Mouse (Mus musculus): ENCODE results near the gene Hdac10. TPM values are rescaled to one million over a fixed set of nuclear protein-coding genes. Genes with fewer than 3 reads are reported as not detected.

The Hdac10 gene
- 19.2 and 21.0 TPM in 2 replicates for polyA plus RNA-seq (2012; rRNA removed; ENCODE audit: low replicate concordance)

DNA sequence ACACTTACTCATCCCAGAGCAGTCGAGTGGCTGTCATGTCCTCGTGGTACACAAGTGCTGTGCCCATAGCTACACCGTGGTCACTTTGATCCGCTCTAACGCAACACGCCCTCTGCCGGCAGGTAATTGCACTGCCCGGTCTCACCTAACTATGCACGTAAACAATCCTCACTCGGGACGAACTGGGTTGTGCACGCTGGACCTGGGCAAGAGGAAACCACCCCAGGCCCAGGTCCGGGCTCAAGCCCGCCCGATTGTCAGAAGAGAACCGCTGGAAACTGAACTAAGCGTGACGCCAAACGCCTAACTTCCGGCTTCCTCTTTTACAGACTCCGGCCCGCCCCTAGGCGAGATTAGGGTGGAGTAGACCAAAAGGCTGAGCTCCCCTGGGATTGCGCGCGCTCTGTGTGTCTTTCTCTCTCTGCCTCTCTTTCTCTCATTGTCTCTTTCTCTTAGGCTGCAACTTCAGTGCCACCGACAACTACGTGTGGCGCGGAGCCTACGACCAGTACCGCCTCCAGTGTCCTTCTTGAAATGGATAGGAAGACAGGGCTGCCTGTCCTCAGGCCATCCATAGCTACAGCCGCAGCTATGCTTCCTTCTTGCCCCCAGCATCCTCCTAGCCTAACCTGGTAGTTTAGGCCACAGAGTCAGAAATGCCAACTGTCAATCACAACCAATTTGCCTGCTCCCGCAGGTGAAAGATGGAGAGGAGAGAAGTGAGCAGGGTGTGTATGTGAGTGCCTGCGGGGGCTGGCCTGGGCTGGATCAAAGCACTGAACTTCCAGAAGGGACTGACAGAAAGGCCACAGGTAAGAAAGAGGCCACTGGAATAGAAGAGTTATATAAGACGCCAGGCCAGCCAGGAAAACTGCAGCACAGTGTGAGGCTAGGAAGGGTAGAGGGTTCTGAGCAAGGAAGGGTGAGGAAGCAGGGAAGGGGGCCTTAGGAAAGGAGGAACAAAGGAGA lies at the start of gene Hdac10:
Hdac10 (minus strand) TSS at position 319 of the 969 bp plus-strand sequence.

DNA sequence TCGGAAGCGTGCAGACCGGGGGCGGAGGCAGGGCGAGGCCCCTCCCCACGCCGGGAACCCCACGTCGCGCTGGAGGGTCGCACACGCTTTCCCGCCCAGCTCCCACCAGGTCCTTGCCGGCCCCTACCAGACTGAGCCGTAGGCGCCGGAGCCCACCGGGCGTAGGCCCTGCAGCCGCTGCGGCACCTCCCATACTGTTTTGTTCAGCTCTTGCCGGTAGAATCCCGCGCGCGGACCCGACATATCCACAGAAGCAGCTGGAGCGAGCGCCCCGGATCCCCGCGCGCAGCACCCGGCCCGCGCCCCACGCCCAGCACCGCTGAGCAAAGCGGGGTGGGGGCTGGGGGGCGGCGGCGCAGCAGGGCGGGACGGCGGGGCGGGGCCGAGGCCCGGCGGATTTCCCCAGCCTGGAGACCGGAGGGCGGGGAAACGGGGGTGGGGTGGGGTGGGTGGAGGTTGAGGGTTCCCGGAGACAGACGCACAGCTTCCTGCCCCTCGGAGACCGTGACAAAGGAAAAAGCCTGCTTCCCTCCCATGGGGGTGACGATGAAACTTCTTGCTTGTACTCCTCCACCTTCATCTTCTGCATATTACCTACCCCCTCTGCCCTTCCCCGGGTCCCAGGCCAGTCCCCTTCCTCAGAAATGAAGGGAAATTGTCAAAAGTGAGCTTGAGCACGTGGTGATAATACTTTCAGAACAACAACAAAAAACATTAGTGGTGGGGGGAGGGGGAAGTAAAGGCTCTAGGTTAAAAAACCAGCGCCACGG lies 21.0 kb upstream of the Hdac10 start, which contains the start of gene Mapk11:
Mapk11 (minus strand) TSS at position 358 of the 770 bp plus-strand sequence.

DNA sequence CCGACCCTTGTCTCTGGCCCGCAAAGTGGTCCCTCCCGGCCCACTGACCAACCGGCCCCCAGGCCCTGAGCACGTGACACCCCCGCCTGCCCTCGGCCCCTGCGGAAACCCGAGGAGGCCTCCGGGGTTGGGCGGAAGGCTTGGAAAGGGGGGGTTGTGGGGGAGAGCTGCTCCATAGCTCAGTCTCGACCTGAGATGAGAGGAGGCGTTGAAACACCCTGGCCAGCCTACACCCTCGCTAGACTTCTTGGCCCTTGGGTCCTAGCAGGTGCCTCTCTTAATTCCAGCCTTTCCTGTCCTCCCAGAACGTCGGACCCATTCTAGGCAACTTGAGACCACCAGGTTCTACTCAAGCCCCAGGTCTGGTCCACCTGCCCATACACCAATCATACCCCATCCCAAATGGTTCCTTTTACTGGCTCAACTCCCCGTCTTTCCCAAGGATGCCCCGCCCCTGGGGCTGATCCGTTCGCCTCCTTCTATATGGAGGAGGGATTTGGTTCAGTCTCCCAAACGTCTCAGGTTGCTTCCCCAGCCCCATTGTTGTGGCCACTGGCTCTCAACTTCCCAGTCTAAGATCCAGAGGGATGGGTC lies 12.3 kb upstream of the Hdac10 start, which contains the start of gene Mapk12:
Mapk12 (minus strand) TSS at position 45 of the 594 bp plus-strand sequence.

DNA sequence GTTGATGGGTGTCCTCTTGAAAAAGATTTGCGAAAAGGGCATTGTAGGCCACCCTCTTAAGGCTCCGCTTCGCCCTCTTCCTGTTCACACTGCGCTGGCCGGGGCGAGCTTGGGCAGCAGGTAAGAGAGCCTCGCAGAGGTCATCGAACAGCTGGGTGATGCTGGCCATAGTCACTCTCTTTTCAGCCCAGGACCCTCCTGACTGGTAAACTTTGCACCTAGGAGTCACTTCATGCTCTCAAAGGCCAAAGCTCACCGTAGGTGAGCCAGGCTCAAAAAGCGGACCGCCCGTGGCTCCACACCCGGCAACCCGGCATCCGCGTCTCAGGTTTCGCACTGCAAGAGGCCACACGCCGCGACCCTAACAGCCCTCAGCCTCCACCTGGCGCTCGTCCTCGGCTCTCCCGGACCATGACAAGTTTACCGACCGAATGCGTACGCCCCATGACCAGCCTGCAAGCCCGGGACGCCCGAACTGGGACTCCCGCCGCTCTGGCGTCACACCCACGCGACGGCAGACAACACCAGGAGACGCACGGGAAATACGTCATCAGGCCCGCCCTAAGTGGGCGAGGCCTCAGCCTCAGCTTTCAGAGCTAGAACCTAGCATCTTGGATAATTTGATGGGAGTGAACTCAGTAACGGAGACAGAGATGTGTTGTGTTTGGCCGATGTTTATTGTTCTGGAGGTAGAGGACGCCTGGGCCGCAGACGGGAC lies 5.7 kb downstream of the Hdac10 start, which contains the start of gene Tubgcp6:
Tubgcp6 (minus strand) TSS at position 464 of the 718 bp plus-strand sequence.

DNA sequence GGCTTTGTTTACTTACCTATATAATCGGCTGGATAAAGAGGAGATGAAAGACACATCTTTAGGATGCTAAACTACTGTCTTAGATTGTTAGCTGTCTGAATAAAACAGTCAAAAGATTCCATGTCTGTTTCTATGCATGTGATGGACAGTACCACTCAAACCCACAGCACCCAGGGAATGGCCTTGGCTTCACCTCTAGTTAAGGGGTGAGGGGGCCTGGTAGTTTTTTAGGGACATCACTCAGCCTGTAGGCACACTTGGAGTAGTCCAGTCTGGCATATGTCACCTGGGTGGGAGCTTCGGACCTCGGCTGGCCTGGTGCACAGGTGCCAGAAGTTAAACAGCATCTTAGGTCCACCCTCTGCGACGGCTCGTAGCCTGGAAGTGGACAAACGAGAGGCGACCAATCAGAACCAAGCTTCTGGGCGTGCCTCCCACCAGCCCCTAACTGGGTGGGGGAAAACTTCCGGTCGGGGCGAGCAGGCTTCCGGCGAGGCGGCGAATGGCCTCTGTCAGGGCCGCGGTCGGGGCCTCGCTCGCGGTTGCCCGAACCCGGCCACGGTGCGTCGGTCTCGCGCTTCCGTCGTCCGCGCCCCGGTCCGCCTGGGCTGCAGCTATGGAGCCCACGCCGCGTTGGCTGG lies 39.8 kb downstream of the Hdac10 start, which contains the start of gene Selenoo:
Selenoo (plus strand) TSS at position 478 of the 641 bp plus-strand sequence.

DNA sequence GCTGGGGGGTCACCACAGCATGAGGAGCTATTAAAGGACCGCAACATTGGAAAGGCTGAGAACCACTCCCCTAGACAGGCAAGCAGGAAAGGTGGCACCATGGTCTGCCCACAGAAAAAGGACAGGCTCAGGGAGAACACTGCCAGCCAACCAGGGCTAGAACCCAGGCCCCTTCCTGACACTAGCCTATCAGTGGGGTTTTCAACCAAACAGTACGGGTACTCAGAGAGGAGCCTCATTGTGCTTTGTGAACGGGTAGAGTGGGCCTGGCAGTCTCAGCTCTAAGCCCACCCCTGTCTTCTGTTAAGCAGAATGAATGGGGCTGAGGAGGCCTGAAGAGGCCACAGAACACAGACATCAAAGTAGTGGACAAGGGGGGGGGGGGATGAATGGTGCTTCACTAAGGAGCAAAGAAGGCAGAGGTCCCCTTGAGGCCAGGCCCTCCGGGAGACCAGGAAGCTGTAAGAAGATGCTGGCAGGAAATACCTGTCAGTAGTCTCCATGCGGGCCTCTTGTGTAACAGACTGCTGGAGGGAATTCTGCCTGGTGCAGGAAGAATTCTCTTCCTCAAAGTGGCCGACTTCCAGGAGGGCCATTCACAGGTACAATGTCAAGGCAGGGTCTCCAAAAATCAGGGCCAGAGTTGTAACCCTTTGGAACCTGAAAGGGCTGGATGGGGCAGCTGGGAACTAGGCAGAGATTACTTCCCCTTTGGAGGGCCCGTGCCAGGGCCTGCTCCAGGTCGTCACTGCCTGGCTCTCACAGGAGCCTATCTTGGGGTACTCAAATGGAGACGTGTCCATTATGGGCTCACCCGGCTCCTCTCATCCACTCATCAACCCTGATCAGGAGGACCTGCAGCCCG lies 53.7 kb downstream of the Hdac10 start, which contains the start of gene Trabd:
Trabd (plus strand) TSS at position 512 of the 865 bp plus-strand sequence.

Other genes starting within 250 kb of the Hdac10 start
- not detected in 2 replicates for gene Ttll8, start 174.3 kb downstream of the Hdac10 start, polyA plus RNA-seq (2012; rRNA removed; ENCODE audit: low replicate concordance)
- 0.04 TPM in 1 of 2 replicates, not detected in the other for gene Mlc1, start 149.7 kb downstream of the Hdac10 start, polyA plus RNA-seq (2012; rRNA removed; ENCODE audit: low replicate concordance)
- gene Mov10l1, start 145.8 kb downstream of the Hdac10 start, polyA plus RNA-seq (2012; rRNA removed; ENCODE audit: low replicate concordance), result not detected in 2 replicates
- 0.23 and 1.4 TPM in 2 replicates for gene Panx2, start 69.0 kb downstream of the Hdac10 start, polyA plus RNA-seq (2012; rRNA removed; ENCODE audit: low replicate concordance)
- 87.4 and 97.4 TPM in 2 replicates for gene Trabd, start 53.6 kb downstream of the Hdac10 start, polyA plus RNA-seq (2012; rRNA removed; ENCODE audit: low replicate concordance)
- gene Selenoo, start 39.6 kb downstream of the Hdac10 start, polyA plus RNA-seq (2012; rRNA removed; ENCODE audit: low replicate concordance), result 42.4 and 57.0 TPM in 2 replicates
- gene Tubgcp6, start 5.6 kb downstream of the Hdac10 start, polyA plus RNA-seq (2012; rRNA removed; ENCODE audit: low replicate concordance), result 20.9 and 30.5 TPM in 2 replicates
- 2.6 and 2.9 TPM in 2 replicates for gene Mapk12, start 12.0 kb upstream of the Hdac10 start, polyA plus RNA-seq (2012; rRNA removed; ENCODE audit: low replicate concordance)
- gene Mapk11, start 20.9 kb upstream of the Hdac10 start, polyA plus RNA-seq (2012; rRNA removed; ENCODE audit: low replicate concordance), result 1.2 and 1.8 TPM in 2 replicates
- gene Plxnb2, start 52.1 kb upstream of the Hdac10 start, polyA plus RNA-seq (2012; rRNA removed; ENCODE audit: low replicate concordance), result 257 and 402 TPM in 2 replicates
- 12.6 and 17.4 TPM in 2 replicates for gene Dennd6b, start 67.8 kb upstream of the Hdac10 start, polyA plus RNA-seq (2012; rRNA removed; ENCODE audit: low replicate concordance)
- 252 and 373 TPM in 2 replicates for gene Ppp6r2, start 82.9 kb upstream of the Hdac10 start, polyA plus RNA-seq (2012; rRNA removed; ENCODE audit: low replicate concordance)
- 150 and 156 TPM in 2 replicates for gene Sbf1, start 186.6 kb upstream of the Hdac10 start, polyA plus RNA-seq (2012; rRNA removed; ENCODE audit: low replicate concordance)
- 0.59 and 3.3 TPM in 2 replicates for gene Adm2, start 194.0 kb upstream of the Hdac10 start, polyA plus RNA-seq (2012; rRNA removed; ENCODE audit: low replicate concordance)
- gene Miox, start 205.7 kb upstream of the Hdac10 start, polyA plus RNA-seq (2012; rRNA removed; ENCODE audit: low replicate concordance), result 0.21 TPM in 1 of 2 replicates, not detected in the other
- gene Lmf2, start 227.0 kb upstream of the Hdac10 start, polyA plus RNA-seq (2012; rRNA removed; ENCODE audit: low replicate concordance), result 30.4 and 32.4 TPM in 2 replicates
- 97.4 and 142 TPM in 2 replicates for gene Ncaph2, start 227.0 kb upstream of the Hdac10 start, polyA plus RNA-seq (2012; rRNA removed; ENCODE audit: low replicate concordance)
- 308 and 600 TPM in 2 replicates for gene Sco2, start 245.1 kb upstream of the Hdac10 start, polyA plus RNA-seq (2012; rRNA removed; ENCODE audit: low replicate concordance)
- 99.3 and 259 TPM in 2 replicates for gene Tymp, start 248.3 kb upstream of the Hdac10 start, polyA plus RNA-seq (2012; rRNA removed; ENCODE audit: low replicate concordance)